Mouse (Mus musculus) layer of hippocampus, adult 9-11 months (tissue): ENCODE results near the gene Slc1a1.
A peak's percentile ranks its signal among the peaks of the same experiment; 100 is the strongest.

Experiments used
- DNase-seq: peaks from one replicate; pipeline ENCODE4 v3.0.0; 2022

The Slc1a1 gene

DNA sequence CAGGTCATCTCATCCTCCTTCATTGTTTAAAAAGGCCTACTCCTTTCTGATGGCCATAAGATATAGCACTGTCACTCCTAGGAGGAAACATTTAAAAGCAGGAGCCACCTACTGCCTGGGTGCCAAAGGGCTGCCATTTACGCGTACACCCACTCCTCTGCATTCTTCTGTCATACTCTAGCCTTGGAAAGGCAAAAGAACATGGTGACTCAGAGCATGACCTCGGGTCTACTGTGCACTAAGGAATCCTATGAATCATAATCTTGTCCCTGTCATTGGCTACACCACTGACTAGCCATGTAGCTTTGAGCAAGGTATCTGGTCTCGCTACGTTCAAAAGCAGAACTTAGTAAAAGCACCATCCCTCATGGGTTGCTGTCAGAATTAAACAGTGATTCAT, 91.5 kb downstream of the Slc1a1 start:
- DNase-seq = no peak

- peak; percentile 16 for DNase-seq
Measured at GRCm38 (mm10) chr19:28927396-28927795, 92.5 kb downstream of the Slc1a1 start.

DNA sequence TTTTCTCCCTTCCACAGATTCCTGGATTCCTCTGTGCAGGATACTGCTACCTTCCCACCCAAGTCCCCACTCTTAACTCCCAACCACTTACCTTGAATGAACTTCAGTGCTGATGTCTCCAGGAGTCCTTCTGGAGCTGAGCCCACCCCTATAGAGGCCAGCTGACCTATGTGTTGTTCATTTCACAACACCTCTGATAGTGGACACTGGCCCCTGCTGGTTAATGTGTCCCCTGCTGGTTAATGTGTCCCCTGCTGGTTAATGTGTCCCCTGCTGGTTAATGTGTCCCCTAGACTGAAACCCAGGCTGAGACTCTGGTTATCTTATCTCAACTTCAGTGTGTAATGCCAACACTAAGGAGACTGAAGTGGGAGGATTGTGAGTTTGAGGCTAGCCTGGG, 94.2 kb downstream of the Slc1a1 start:
- no peak for DNase-seq

- DNase-seq = no peak
Measured at GRCm38 (mm10) chr19:28934897-28935296, 100.0 kb downstream of the Slc1a1 start.

DNA sequence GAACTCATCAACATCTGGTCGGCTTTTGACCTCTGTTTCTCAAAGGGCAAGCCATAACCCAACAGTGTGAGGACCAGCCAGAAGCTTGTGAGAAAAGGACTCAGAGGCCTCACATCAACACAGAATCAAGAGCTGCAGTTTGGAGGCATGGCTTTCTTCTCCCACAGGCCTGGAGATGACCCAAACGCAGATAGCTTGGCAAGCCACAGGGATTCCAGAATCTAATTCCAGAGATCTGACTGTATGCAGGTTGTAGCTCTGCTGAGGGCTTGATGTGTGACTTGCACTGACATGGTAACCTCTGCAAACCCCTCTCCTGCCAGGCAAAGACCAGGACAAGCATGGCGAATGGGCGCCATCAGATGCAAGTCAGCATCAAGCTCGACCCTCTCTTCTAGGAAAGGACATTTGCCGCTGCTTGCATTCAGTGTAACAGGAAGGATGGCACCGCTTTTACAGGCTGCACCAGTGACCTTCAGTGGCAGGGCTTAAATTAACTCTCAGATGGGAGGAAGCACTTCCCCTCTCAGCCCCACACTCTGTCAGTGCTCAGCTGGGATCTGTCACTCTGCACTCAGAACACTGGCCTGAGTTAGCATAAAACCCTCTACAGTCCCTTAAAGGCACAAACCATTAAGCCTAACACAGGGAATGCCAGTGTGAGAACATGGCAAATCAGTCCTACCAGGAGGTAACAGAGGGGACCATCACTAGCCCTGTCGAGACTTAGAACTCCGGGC, 105.5 kb downstream of the Slc1a1 start:
- DNase-seq = no peak

DNA sequence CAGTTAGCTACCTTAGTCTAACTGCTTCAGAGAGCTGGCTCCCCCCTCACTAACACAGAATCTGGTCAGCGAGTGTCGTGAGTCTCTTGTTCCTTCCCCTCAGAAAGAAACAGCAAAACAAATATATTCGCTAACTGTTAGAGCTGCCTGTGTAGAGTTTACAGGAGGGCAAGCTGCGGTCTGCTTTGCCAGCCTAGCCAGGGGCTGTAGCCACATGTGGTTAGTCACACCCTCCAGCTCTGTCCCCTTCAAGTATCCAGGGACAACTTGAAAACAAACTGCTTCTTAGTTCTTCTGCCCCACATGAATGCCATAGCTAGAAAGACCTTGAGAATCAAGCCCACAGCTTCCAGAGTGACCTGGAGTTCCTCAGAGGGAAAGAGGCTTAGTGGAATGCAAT, 106.4 kb downstream of the Slc1a1 start:
- DNase-seq = no peak

DNA sequence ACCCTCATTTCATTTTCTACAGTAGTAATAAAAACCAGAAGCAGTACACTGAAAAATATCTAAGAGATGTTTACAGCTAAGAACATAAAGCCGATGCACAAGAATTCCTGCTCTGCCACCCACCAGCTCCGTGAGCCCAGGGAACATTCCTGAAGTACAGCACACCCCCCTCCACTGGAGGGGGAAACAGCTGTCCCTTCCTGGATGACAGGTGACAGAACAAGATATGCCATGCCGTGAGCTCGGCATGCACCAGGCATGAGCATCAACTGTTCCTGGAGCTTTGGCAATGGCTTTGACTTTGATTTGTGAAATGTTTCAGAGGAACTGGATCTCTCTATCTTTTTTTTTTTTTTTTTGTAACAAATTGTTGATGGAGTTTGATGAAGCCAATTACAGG, 111.9 kb downstream of the Slc1a1 start:
- peak; percentile 24 for DNase-seq

DNA sequence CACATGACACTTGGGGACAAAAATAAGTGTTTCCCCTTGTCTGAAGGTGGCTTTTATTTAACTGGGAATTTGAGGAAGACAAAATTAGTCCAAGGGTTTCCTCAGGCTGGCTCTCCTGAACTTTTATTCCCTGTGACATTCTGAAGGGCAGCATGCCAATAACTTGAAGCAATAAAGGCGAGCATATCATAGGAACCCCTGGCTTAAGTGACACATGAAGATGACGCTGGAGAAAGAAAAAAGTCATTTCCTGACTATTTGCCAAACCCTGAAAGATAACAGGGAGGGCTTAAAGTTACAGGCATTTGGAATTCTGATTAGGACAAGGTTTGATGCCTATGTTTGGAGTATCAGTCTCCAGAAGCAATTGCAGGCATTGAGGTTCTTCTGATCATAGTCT, 112.5 kb downstream of the Slc1a1 start:
- no peak for DNase-seq

GRCm38 (mm10) chr19:28951251-28951650, 116.4 kb downstream of the Slc1a1 start:
- no peak for DNase-seq

GRCm38 (mm10) chr19:28963113-28963512, 128.3 kb downstream of the Slc1a1 start:
- DNase-seq = peak; percentile 43

- no peak for DNase-seq
Measured at GRCm38 (mm10) chr19:28963513-28963841, 128.6 kb downstream of the Slc1a1 start.
